Mouse (Mus musculus) liver, postnatal 0 days (tissue): ENCODE data around the gene Gm1604a. TPM values are rescaled to one million over a fixed set of nuclear protein-coding genes. Genes with fewer than 3 reads are reported as not detected.
"Not testable (repeated sequence)": the region's sequence is repeated elsewhere in the genome, so short reads cannot be mapped to it uniquely, and the experiment has no call there.

Experiments
- ATAC-seq: fragments of 200-750 bp; cut with Nextera tagmentation; 2 replicates; pipeline ENCODE4 v1.8.0; 2017; ENCODE audit warnings: mild to moderate bottlenecking, moderate library complexity
- DNase-seq: peaks from one replicate; pipeline ENCODE4 v3.0.0-alpha.2; 2016
- H3K27ac ChIP-seq: fragments of 300-500 bp; sonication (generic); 2 replicates; pipeline ENCODE4 v1.5.1; 2014; ENCODE audit warnings: antibody characterized with exemption, moderate library complexity, mild to moderate bottlenecking, low read depth
- H3K27me3 ChIP-seq: fragments of 300-500 bp; sonication (generic); 2 replicates; pipeline ENCODE4 v1.6.1; 2014; ENCODE audit warnings: low read length, control low read depth, mixed read lengths; ENCODE audit not compliant: insufficient read depth
- H3K36me3 ChIP-seq: fragments of 300-500 bp; sonication (generic); replicated peaks from 2 replicates; pipeline ENCODE4 v1.6.1; 2014; ENCODE audit warnings: mild to moderate bottlenecking, control low read depth, low read length, moderate library complexity, mixed read lengths; ENCODE audit not compliant: insufficient read depth
- H3K4me1 ChIP-seq: fragments of 300-500 bp; sonication (generic); 2 replicates; pipeline ENCODE4 v1.6.1; 2014; ENCODE audit warnings: antibody characterized with exemption, mild to moderate bottlenecking, control low read depth; ENCODE audit not compliant: insufficient read depth
- H3K4me2 ChIP-seq: fragments of 300-500 bp; sonication (generic); 2 replicates; pipeline ENCODE4 v1.6.1; 2014; ENCODE audit warnings: low read depth, mild to moderate bottlenecking, low read length, moderate library complexity, mixed read lengths
- H3K4me3 ChIP-seq: fragments of 300-500 bp; sonication (generic); 2 replicates; pipeline ENCODE4 v1.5.1; 2014; ENCODE audit warnings: low read depth, low read length
- H3K9ac ChIP-seq: fragments of 300-500 bp; sonication (generic); replicated peaks from 2 replicates; pipeline ENCODE4 v1.6.1; 2014; ENCODE audit warnings: mild to moderate bottlenecking, moderate library complexity
- H3K9me3 ChIP-seq: fragments of 300-500 bp; sonication (generic); 2 replicates; pipeline ENCODE4 v1.6.1; 2016; ENCODE audit warnings: mild to moderate bottlenecking, control low read depth, low read length, mixed read lengths
- WGBS: fragments of 180-500 bp; shearing (Covaris S2); extraction: QIAGEN DNeasy Blood & Tissue Kit; methylation state at CpG from one replicate; pipeline ENCODE4 v1.1.7; 2014; ENCODE audit not compliant: insufficient replicate concordance; 5-methylcytosine and 5-hydroxymethylcytosine counted together
- polyA plus RNA-seq: library from polyadenylated mRNA; unstranded; fragments of >200 nt; fragmentation: Nextera tagmentation; extraction: Ambion mirVana; gene quantifications from 2 replicates; pipeline ENCODE4 v1.2.1, GENCODE M21; 2015

Gene Gm1604a
- polyA plus RNA-seq, 1 experiment from 2014 or later, result 0.39 TPM

GRCm38 (mm10) chr17:7097835-7098519, 72.6 kb downstream of the Gm1604a start:
- no CpG with 5 or more reads among the region's 12 CpGs for WGBS
- ATAC-seq, H3K27me3 ChIP-seq, H3K4me3 ChIP-seq, H3K4me1 ChIP-seq, DNase-seq, H3K9me3 ChIP-seq, H3K27ac ChIP-seq, H3K36me3 ChIP-seq, H3K4me2 ChIP-seq, H3K9ac ChIP-seq: not testable (repeated sequence)

- not testable (repeated sequence) for H3K36me3 ChIP-seq, ATAC-seq, H3K9ac ChIP-seq, H3K27me3 ChIP-seq, H3K9me3 ChIP-seq, DNase-seq, H3K4me1 ChIP-seq, H3K4me2 ChIP-seq, H3K4me3 ChIP-seq, H3K27ac ChIP-seq
- 58% methylated on average over 4 of the region's 10 CpGs for WGBS
These were observed 73.7 kb downstream of the Gm1604a start for GRCm38 (mm10) chr17:7099096-7099495.

GRCm38 (mm10) chr17:7102945-7103344, 77.6 kb downstream of the Gm1604a start:
- ATAC-seq, H3K9me3 ChIP-seq: not testable (repeated sequence)
- no CpG with 5 or more reads among the region's 7 CpGs for WGBS

GRCm38 (mm10) chr17:7111658-7112057, 86.3 kb downstream of the Gm1604a start:
- not testable (repeated sequence) for H3K4me2 ChIP-seq, H3K9ac ChIP-seq, H3K36me3 ChIP-seq, H3K9me3 ChIP-seq, H3K27me3 ChIP-seq, H3K27ac ChIP-seq, H3K4me1 ChIP-seq, H3K4me3 ChIP-seq, ATAC-seq, DNase-seq
- 79% methylated on average over 3 of the region's 4 CpGs for WGBS

More at GRCm38 (mm10) chr17:7102945-7103344, 77.6 kb downstream of the Gm1604a start:
- H3K27ac ChIP-seq, DNase-seq, H3K4me3 ChIP-seq, H3K4me1 ChIP-seq, H3K9ac ChIP-seq, H3K4me2 ChIP-seq, H3K36me3 ChIP-seq, H3K27me3 ChIP-seq: not testable (repeated sequence)

- H3K27ac ChIP-seq, H3K9me3 ChIP-seq, DNase-seq, H3K36me3 ChIP-seq, H3K4me3 ChIP-seq, H3K4me1 ChIP-seq, H3K27me3 ChIP-seq, H3K9ac ChIP-seq, ATAC-seq, H3K4me2 ChIP-seq: not testable (repeated sequence)
- WGBS, result 59% methylated on average over 5 of the region's 8 CpGs
These were observed 90.9 kb downstream of the Gm1604a start for GRCm38 (mm10) chr17:7116265-7116664.

- H3K9ac ChIP-seq, H3K4me2 ChIP-seq, H3K4me3 ChIP-seq, H3K4me1 ChIP-seq, H3K9me3 ChIP-seq, H3K36me3 ChIP-seq, ATAC-seq, H3K27ac ChIP-seq, H3K27me3 ChIP-seq, DNase-seq: not testable (repeated sequence)
- 88% methylated on average over 3 of the region's 3 CpGs for WGBS
These were observed 95.5 kb downstream of the Gm1604a start for GRCm38 (mm10) chr17:7120835-7121234.

GRCm38 (mm10) chr17:7122554-7122953, 97.2 kb downstream of the Gm1604a start:
- H3K27ac ChIP-seq, H3K36me3 ChIP-seq, H3K4me3 ChIP-seq, DNase-seq, H3K27me3 ChIP-seq, H3K9me3 ChIP-seq, H3K9ac ChIP-seq, ATAC-seq, H3K4me1 ChIP-seq, H3K4me2 ChIP-seq: not testable (repeated sequence)
- 82% methylated on average over 11 of the region's 11 CpGs for WGBS

GRCm38 (mm10) chr17:7126475-7126874, 101.1 kb downstream of the Gm1604a start:
- H3K9me3 ChIP-seq, H3K4me3 ChIP-seq, H3K9ac ChIP-seq, ATAC-seq, H3K4me2 ChIP-seq, H3K4me1 ChIP-seq, H3K27me3 ChIP-seq, H3K27ac ChIP-seq, H3K36me3 ChIP-seq: not testable (repeated sequence)
- 53% methylated on average over 6 of the region's 10 CpGs for WGBS
- DNase-seq, result peak; percentile 11

- H3K36me3 ChIP-seq, H3K4me3 ChIP-seq, H3K9ac ChIP-seq, H3K27me3 ChIP-seq, H3K4me1 ChIP-seq, H3K9me3 ChIP-seq, ATAC-seq, DNase-seq, H3K4me2 ChIP-seq, H3K27ac ChIP-seq: not testable (repeated sequence)
- no CpG with 5 or more reads among the region's 7 CpGs for WGBS
These were observed 108.6 kb downstream of the Gm1604a start for GRCm38 (mm10) chr17:7134002-7134401.

GRCm38 (mm10) chr17:7135277-7135676, 109.9 kb downstream of the Gm1604a start:
- not testable (repeated sequence) for H3K4me1 ChIP-seq, H3K4me3 ChIP-seq, H3K9me3 ChIP-seq, ATAC-seq, H3K27me3 ChIP-seq, H3K36me3 ChIP-seq, H3K9ac ChIP-seq, H3K4me2 ChIP-seq, H3K27ac ChIP-seq
- WGBS, result 88% methylated on average over 7 of the region's 8 CpGs
- DNase-seq, result peak; percentile 7
